Mouse (Mus musculus) testis, adult 2 months (tissue): ENCODE results near the gene Acvr1. TPM values are rescaled to one million over a fixed set of nuclear protein-coding genes. Genes with fewer than 3 reads are reported as not detected.
A peak's percentile ranks its signal among the peaks of the same experiment; 100 is the strongest.

ENCODE experiments used
- H3K27ac ChIP-seq: fragments of 200-500 bp; 2 replicates; pipeline ENCODE4 v1.5.1; 2012; ENCODE audit warnings: low read depth, low read length; ENCODE audit not compliant: control insufficient read depth, insufficient read depth
- H3K27me3 ChIP-seq: fragments of 200-500 bp; 2 replicates; pipeline ENCODE4 v1.6.1; 2012; ENCODE audit warnings: mild to moderate bottlenecking, low read length, moderate library complexity; ENCODE audit not compliant: control insufficient read depth, insufficient read depth
- H3K36me3 ChIP-seq: fragments of 200-500 bp; 2 replicates; pipeline ENCODE4 v1.6.1; 2012; ENCODE audit warnings: mild to moderate bottlenecking, low read length; ENCODE audit not compliant: control insufficient read depth, insufficient read depth
- H3K4me1 ChIP-seq: fragments of 200-500 bp; 2 replicates; pipeline ENCODE4 v1.6.1; 2012; ENCODE audit warnings: low read length; ENCODE audit not compliant: control insufficient read depth, insufficient read depth
- H3K4me3 ChIP-seq: fragments of 200-500 bp; 2 replicates; pipeline ENCODE4 v1.5.1; 2012; ENCODE audit warnings: low read depth, mild to moderate bottlenecking, low read length, moderate library complexity, mixed read lengths; ENCODE audit not compliant: control insufficient read depth
- CTCF ChIP-seq: fragments of 200-500 bp; IDR thresholded peaks from 2 replicates; pipeline ENCODE4 v1.5.1; 2012; ENCODE audit warnings: low read depth, mild to moderate bottlenecking, inconsistent platforms, low read length, moderate library complexity; ENCODE audit not compliant: control insufficient read depth, insufficient read depth, insufficient replicate concordance
- POLR2A ChIP-seq: fragments of 200-500 bp; IDR thresholded peaks from 2 replicates; pipeline ENCODE4 v1.6.1; 2012; ENCODE audit warnings: low read depth, mild to moderate bottlenecking, inconsistent platforms, low read length, moderate library complexity; ENCODE audit not compliant: control insufficient read depth
- polyA plus RNA-seq: library from polyadenylated mRNA; depleted of rRNA; stranded (reverse); fragments of >200 nt; gene quantifications from 2 replicates; pipeline ENCODE4 v1.2.3, GENCODE M21; 2012

Acvr1 gene
- polyA plus RNA-seq, 1 experiment, result 2.0 TPM

DNA sequence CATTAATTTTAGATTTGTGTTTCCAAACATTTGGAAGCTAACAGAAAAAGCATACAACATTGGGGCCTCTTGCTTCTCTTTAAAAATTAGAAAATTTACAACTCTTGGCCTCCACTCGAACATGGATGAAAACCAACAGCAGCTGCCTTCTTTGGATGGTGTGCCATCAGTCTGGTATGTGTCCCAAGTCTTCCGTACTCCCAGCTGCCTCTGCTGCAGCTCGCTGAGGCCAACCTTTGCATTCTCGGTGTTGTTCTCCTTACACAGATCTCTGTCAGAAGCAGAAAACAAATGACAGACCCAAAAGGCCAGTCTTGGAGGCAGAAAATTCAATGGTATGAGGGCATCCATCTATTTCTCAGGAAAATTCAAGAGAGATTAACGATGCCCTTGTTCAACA is 186.9 kb downstream of the Acvr1 start:
- Histone ChIP-seq H3K36me3 (no peaks in the 10 kb centered on the region), H3K4me1 (no peaks in the 10 kb centered on the region), H3K4me3 (no peak overlapping the region), H3K27ac (no peak overlapping the region), H3K27me3 (no peaks in the 10 kb centered on the region)
- TF ChIP-seq CTCF (no peak), POLR2A (no peak)

- TF ChIP-seq CTCF (no peak), POLR2A (no peak)
- H3K27ac ChIP-seq, result no peak overlapping the region
- H3K4me3 ChIP-seq, result no peak overlapping the region
- H3K27me3 ChIP-seq, result no peaks in the 10 kb centered on the region
- H3K4me1 ChIP-seq, result no peaks in the 10 kb centered on the region
- no peaks in the 10 kb centered on the region for H3K36me3 ChIP-seq
Observed at GRCm38 (mm10) chr2:58379475-58379874, 187.5 kb downstream of the Acvr1 start.

DNA sequence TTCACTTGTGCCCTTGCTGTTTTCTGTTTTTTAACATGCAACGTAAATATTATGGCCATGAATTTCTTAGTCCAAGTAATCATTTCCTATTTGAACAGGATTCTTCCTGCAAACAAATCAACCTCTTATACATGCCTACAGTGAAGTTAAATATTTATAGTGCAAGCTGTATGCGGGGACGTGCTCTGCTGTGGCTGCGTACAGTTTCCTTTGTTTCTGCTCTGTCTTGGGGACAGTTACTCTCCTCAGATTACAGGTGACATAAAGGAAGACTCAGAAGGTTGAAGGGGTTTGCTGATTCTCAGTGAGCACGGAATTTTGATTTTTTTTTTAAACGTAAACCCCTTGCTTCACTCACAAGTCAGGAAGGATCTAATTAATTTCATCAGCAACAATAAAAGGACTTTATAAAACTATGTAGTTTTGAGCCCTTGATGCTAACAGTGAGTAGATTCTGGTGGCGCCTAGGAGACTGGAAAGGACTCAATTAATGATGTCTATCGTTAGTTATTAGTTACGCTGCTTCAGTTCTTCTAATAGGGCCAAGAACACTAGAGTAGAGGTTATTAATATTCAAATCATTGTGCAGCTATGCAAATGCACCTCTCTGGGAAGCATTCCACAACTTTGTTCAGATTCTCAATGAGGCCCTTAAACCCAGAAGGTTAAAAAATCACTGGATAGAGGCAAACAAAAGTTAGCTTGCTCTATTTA is 189.4 kb downstream of the Acvr1 start:
- H3K4me1 ChIP-seq, result no peaks in the 10 kb centered on the region
- H3K36me3 ChIP-seq, result no peaks in the 10 kb centered on the region
- no peak for TF ChIP-seq CTCF
- no peak for TF ChIP-seq POLR2A
- H3K4me3 ChIP-seq, result no peak overlapping the region
- H3K27me3 ChIP-seq, result no peaks in the 10 kb centered on the region
- H3K27ac ChIP-seq, result no peak overlapping the region

GRCm38 (mm10) chr2:58366196-58366595 is 200.8 kb downstream of the Acvr1 start:
- Histone ChIP-seq H3K27ac (no peak overlapping the region), H3K36me3 (no peaks in the 10 kb centered on the region), H3K27me3 (no peaks in the 10 kb centered on the region), H3K4me1 (no peaks in the 10 kb centered on the region), H3K4me3 (no peak overlapping the region)
- TF ChIP-seq CTCF (no peak), POLR2A (no peak)

DNA sequence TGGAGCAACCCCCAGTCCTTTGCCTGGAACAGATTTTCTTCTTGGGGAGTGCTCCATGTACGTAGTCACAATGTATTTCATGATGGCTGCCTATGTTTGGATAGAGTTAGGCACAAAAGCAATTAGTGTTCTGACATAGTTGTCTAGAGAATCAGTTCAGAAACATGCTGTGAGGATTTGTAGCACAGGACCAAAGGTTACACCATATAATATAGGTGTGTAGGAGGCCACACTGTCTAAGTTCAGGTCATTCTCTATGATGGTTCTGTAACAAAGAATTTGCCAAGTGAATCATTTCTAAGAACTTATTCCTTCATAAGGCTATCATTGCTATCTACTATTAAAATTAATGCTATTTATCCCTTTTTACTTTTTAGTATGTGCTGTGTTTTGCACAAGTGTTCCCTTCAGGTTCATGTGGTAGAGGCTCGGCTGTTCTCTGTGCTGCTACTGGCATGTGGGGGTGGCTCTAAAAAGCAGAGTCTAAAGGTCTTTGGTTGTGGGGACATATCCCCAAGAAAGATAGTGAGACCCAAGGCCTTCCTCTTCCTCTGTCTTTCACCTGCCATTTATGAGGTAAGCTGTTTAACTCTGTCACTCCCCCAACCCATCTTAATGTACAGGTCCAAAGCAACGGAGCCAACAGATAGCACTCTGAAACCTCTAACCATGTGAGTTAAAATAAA is 205.5 kb downstream of the Acvr1 start:
- H3K4me3 ChIP-seq, result no peak overlapping the region
- no peak overlapping the region for H3K27ac ChIP-seq
- H3K4me1 ChIP-seq, result peaks cover 8% of the 10 kb centered on the region
- TF ChIP-seq POLR2A, result no peak
- no peak for TF ChIP-seq CTCF
- H3K27me3 ChIP-seq, result no peaks in the 10 kb centered on the region
- no peaks in the 10 kb centered on the region for H3K36me3 ChIP-seq

DNA sequence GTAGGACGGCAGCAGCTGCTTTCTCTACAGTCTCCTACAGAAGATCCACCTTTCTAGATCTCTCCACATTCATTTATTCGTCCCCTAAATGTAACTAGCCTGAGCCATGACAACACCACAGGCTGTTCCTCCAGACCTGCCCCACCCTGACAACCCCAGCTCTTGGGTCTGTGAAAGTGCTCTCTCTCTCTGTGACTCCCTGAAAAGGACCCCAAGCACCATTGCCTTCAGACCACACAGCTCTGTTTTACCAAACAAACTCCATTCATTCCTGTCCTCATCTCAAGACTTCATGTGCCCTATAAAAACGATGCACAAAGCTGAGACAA is 208.9 kb downstream of the Acvr1 start:
- H3K4me3 ChIP-seq, result no peak overlapping the region; the same call in 1 of the 2 replicates
- H3K4me1 ChIP-seq, result peaks cover 8% of the 10 kb centered on the region
- H3K36me3 ChIP-seq, result no peaks in the 10 kb centered on the region
- H3K27me3 ChIP-seq, result no peaks in the 10 kb centered on the region
- TF ChIP-seq POLR2A (no peak), CTCF (no peak)
- H3K27ac ChIP-seq, result no peak overlapping the region

DNA sequence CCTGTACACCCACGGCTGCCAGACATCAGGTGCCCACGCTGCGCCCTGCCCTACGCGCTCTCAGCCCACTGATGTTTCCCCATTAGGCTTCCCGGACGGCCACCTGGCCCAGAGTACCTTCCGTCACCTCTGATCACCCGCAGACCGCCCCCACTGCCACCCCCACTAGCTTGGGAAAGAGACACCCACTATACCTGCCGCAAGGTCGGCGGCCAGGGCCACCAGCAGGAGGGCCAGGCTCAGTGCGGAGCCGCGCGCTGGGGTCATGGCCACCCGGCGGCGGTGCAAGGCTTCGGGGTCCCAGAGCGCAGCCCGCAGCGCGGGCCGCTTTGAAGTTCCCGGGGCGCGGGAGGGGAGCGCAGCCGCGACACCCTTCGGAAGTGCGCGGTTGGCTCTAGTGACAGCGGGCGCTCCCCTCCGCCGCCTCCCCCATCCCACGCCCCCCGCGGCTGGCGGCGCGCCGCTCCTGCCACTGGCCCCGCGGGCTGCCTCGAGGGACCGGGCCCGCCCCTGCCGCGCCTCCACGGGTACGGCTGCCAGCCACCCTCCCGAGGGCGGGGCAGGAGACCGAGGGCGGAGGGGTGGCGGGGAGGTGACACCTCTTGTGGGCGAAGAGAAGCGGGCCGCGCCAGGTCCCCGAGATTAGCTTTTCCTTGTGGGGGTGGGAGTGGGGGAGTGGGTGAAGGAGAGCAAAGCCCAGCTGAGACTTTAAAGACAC is 209.4 kb downstream of the Acvr1 start, which contains the start of gene Acvr1c:
Gene Acvr1c, minus strand, starts transcription at position 482 of the 718 bp plus-strand sequence.
- no peak within 1 kb of the TSS for H3K27ac ChIP-seq
- no peaks in the 10 kb centered on the region for H3K36me3 ChIP-seq
- no peak for TF ChIP-seq POLR2A
- no peak for TF ChIP-seq CTCF
- H3K4me3 ChIP-seq, result peak within 1 kb of the TSS; percentile 53
- H3K4me1 ChIP-seq, result peaks cover 8% of the 10 kb centered on the region
- no peaks in the 10 kb centered on the region for H3K27me3 ChIP-seq
